16 mouse cellular contexts compared by ENCODE assay signal in genomic region chr1:98350725-98351124, GRCm38 (mm10).
"Had no signal": no experiment of that assay in that cellular context is flagged by ENCODE, and none has a peak within 500 bp of the region (broad histone marks: within the 10 kb centered on the region; RNA-seq: fewer than 3 reads in every experiment).

No protein-coding gene starts in this region.

- ATAC-seq: liver, embryonic 12.5 days had no signal

- H3K4me3 ChIP-seq: kidney, embryonic 15.5 days; layer of hippocampus, adult 2 months; limb, embryonic 10.5 days; limb, embryonic 13.5 days; liver, embryonic 12.5 days; liver, embryonic 15.5 days; lung, embryonic 15.5 days; megakaryocyte, embryonic 14.5 days; midbrain, embryonic 10.5 days had no signal

- H3K27ac ChIP-seq: kidney, embryonic 15.5 days; layer of hippocampus, adult 2 months; limb, embryonic 10.5 days; limb, embryonic 13.5 days; liver, embryonic 12.5 days; liver, embryonic 15.5 days; lung, embryonic 15.5 days; midbrain, embryonic 10.5 days had no signal

- H3K9ac ChIP-seq: kidney, embryonic 15.5 days; limb, embryonic 13.5 days; liver, embryonic 12.5 days; liver, embryonic 15.5 days; lung, embryonic 15.5 days had no signal

- H3K27me3 ChIP-seq: kidney, embryonic 15.5 days; limb, embryonic 13.5 days; liver, embryonic 12.5 days; liver, embryonic 15.5 days; lung, embryonic 15.5 days; megakaryocyte, embryonic 14.5 days had no signal

- H3K4me1 ChIP-seq: kidney, embryonic 15.5 days; limb, embryonic 10.5 days; limb, embryonic 13.5 days; liver, embryonic 12.5 days; liver, embryonic 15.5 days; lung, embryonic 15.5 days; megakaryocyte, embryonic 14.5 days; midbrain, embryonic 10.5 days had no signal

- H3K4me2 ChIP-seq: kidney, embryonic 15.5 days; limb, embryonic 13.5 days; liver, embryonic 12.5 days; liver, embryonic 15.5 days; lung, embryonic 15.5 days had no signal

- DNase-seq: kidney, postnatal 10 days; kidney, postnatal 4 days; liver; lung, adult 18-20 months; thymus, adult 2 months; thymus, postnatal 14 days; thymus, postnatal 4 days had no signal

- H3K36me3 ChIP-seq: kidney, embryonic 15.5 days; limb, embryonic 10.5 days; limb, embryonic 13.5 days; liver, embryonic 12.5 days; liver, embryonic 15.5 days; lung, embryonic 15.5 days; midbrain, embryonic 10.5 days had no signal

- H3K9me3 ChIP-seq: kidney, embryonic 15.5 days; limb, embryonic 10.5 days; limb, embryonic 13.5 days; liver, embryonic 12.5 days; liver, embryonic 15.5 days; lung, embryonic 15.5 days; megakaryocyte, embryonic 14.5 days; midbrain, embryonic 10.5 days had no signal
